Mouse (Mus musculus): ENCODE data around the gene Pdss2. TPM values are rescaled to one million over a fixed set of nuclear protein-coding genes. Genes with fewer than 3 reads are reported as not detected.
"Not testable (repeated sequence)": the region's sequence is repeated elsewhere in the genome, so short reads cannot be mapped to it uniquely, and the experiment has no call there.

The Pdss2 gene
- polyA plus RNA-seq, 1 experiment = 3.7 TPM

DNA sequence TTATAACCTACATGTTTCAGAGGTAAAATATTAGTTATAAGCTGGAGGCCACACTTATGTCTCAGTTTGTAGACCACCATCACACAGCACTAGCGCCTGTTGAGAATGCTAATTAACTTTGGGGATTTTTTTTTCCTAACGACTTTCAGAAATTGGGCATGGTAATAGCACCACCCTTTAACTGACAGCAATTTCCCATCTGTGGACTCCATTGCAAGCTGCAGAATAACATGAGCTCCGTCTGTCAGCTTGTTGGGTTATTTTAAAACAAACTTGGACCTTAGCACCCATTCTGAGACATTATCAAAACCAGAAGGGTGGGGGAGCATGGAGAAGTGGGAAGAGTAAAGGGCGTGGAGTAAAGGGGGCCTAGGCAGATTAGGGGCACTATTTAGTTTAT, 174.5 kb downstream of the Pdss2 start:
- no peaks in the 10 kb centered on the region for H3K27me3 ChIP-seq (ENCODE audit: control insufficient read depth, insufficient read depth, low read length)
- no peak overlapping the region for H3K4me3 ChIP-seq (ENCODE audit: control insufficient read depth, low read depth, low read length)
- no peaks in the 10 kb centered on the region for H3K4me1 ChIP-seq (ENCODE audit: control insufficient read depth, insufficient read depth, low read length)
- no peak overlapping the region for H3K27ac ChIP-seq (ENCODE audit: control insufficient read depth, insufficient read depth, low read depth, low read length)
- no peaks in the 10 kb centered on the region for H3K36me3 ChIP-seq (ENCODE audit: control insufficient read depth, insufficient read depth, low read length)
- TF ChIP-seq POLR2A (IDR thresholded peaks at IDR 0.05; ENCODE audit: control insufficient read depth, low read depth, low read length) (no peak), CTCF (IDR thresholded peaks at IDR 0.05; ENCODE audit: control insufficient read depth, insufficient read depth, insufficient replicate concordance, low read depth, low read length) (no peak)

- TF ChIP-seq CTCF (IDR thresholded peaks at IDR 0.05; ENCODE audit: control insufficient read depth, insufficient read depth, insufficient replicate concordance, low read depth, low read length) = no peak
- Histone ChIP-seq H3K4me1 (ENCODE audit: control insufficient read depth, insufficient read depth, low read length) (no peaks in the 10 kb centered on the region), H3K27ac (ENCODE audit: control insufficient read depth, insufficient read depth, low read depth, low read length) (no peak overlapping the region), H3K4me3 (ENCODE audit: control insufficient read depth, low read depth, low read length) (no peak overlapping the region), H3K27me3 (ENCODE audit: control insufficient read depth, insufficient read depth, low read length) (no peaks in the 10 kb centered on the region), H3K36me3 (ENCODE audit: control insufficient read depth, insufficient read depth, low read length) (no peaks in the 10 kb centered on the region)
These were observed 178.5 kb downstream of the Pdss2 start for GRCm38 (mm10) chr10:43399596-43400316.

- H3K27ac ChIP-seq (ENCODE audit: control insufficient read depth, insufficient read depth, low read depth, low read length) = no peak overlapping the region
These were observed 184.8 kb downstream of the Pdss2 start for GRCm38 (mm10) chr10:43406107-43406506.

DNA sequence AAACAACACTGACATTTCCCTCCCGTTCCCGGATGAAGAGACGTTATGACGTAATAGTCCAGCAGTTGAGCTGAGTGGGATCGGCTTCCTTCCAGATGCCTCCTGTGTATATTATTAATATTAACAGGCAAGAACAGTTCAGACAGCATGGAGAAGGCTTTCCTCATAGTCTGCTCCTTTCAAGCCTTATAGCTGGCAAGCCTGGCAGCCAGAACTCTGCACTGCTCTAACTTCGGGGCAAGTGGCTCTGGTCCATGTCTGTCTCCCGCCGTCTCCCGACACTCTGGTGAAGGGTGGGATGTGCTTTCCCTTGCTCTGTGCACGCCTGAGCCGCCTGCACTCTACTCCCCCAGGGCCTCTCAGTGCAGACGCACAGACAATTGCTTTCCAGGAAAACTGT, 185.6 kb downstream of the Pdss2 start:
- no peak for TF ChIP-seq POLR2A (IDR thresholded peaks at IDR 0.05; ENCODE audit: control insufficient read depth, low read depth, low read length)
- TF ChIP-seq CTCF (IDR thresholded peaks at IDR 0.05; ENCODE audit: control insufficient read depth, insufficient read depth, insufficient replicate concordance, low read depth, low read length) = no peak
- H3K4me1 ChIP-seq (ENCODE audit: control insufficient read depth, insufficient read depth, low read length) = no peaks in the 10 kb centered on the region
- no peak overlapping the region for H3K27ac ChIP-seq (ENCODE audit: control insufficient read depth, insufficient read depth, low read depth, low read length)
- no peak overlapping the region for H3K4me3 ChIP-seq (ENCODE audit: control insufficient read depth, low read depth, low read length)
- no peaks in the 10 kb centered on the region for H3K36me3 ChIP-seq (ENCODE audit: control insufficient read depth, insufficient read depth, low read length)
- H3K27me3 ChIP-seq (ENCODE audit: control insufficient read depth, insufficient read depth, low read length) = no peaks in the 10 kb centered on the region

More at GRCm38 (mm10) chr10:43406107-43406506, 184.8 kb downstream of the Pdss2 start:
- Histone ChIP-seq H3K27me3 (ENCODE audit: control insufficient read depth, insufficient read depth, low read length) (no peaks in the 10 kb centered on the region), H3K4me1 (ENCODE audit: control insufficient read depth, insufficient read depth, low read length) (no peaks in the 10 kb centered on the region), H3K36me3 (ENCODE audit: control insufficient read depth, insufficient read depth, low read length) (no peaks in the 10 kb centered on the region), H3K4me3 (ENCODE audit: control insufficient read depth, low read depth, low read length) (no peak overlapping the region)
- TF ChIP-seq CTCF (IDR thresholded peaks at IDR 0.05; ENCODE audit: control insufficient read depth, insufficient read depth, insufficient replicate concordance, low read depth, low read length) (no peak), POLR2A (IDR thresholded peaks at IDR 0.05; ENCODE audit: control insufficient read depth, low read depth, low read length) (no peak)

- no peaks in the 10 kb centered on the region for H3K27me3 ChIP-seq (ENCODE audit: control insufficient read depth, insufficient read depth, low read length)
- no peak for TF ChIP-seq POLR2A (IDR thresholded peaks at IDR 0.05; ENCODE audit: control insufficient read depth, low read depth, low read length)
- TF ChIP-seq CTCF (IDR thresholded peaks at IDR 0.05; ENCODE audit: control insufficient read depth, insufficient read depth, insufficient replicate concordance, low read depth, low read length) = no peak
- no peaks in the 10 kb centered on the region for H3K4me1 ChIP-seq (ENCODE audit: control insufficient read depth, insufficient read depth, low read length)
- no peak overlapping the region for H3K27ac ChIP-seq (ENCODE audit: control insufficient read depth, insufficient read depth, low read depth, low read length)
- H3K4me3 ChIP-seq (ENCODE audit: control insufficient read depth, low read depth, low read length) = no peak overlapping the region
- H3K36me3 ChIP-seq (ENCODE audit: control insufficient read depth, insufficient read depth, low read length) = no peaks in the 10 kb centered on the region
These were observed 188.4 kb downstream of the Pdss2 start for GRCm38 (mm10) chr10:43409506-43410230.

GRCm38 (mm10) chr10:43411164-43411563, 189.9 kb downstream of the Pdss2 start:
- H3K36me3 ChIP-seq (ENCODE audit: control insufficient read depth, insufficient read depth, low read length); H3K4me1 ChIP-seq (ENCODE audit: control insufficient read depth, insufficient read depth, low read length); H3K27me3 ChIP-seq (ENCODE audit: control insufficient read depth, insufficient read depth, low read length); H3K4me3 ChIP-seq (ENCODE audit: control insufficient read depth, low read depth, low read length); H3K27ac ChIP-seq (ENCODE audit: control insufficient read depth, insufficient read depth, low read depth, low read length): not testable (repeated sequence)

DNA sequence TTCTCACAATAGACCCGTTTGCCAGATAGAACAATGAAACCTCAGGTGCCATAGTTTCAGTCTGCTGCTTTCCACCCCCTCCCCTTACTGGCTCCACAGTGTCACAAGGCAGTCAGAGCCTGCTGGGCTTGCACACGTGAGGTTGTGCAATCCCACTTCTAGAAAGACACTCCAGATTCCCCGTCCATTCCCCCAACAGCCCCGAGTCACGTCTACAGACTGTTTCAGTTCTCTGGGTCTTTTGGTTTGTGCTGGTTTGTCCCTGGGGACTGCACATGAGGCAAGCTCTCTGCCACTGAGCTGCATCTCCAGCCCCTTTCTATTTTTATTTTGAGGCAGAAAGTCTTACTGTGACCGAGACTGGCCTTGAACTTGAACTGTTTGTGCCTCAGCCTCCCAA, 196.1 kb downstream of the Pdss2 start:
- Histone ChIP-seq H3K27me3 (ENCODE audit: control insufficient read depth, insufficient read depth, low read length) (no peaks in the 10 kb centered on the region), H3K4me3 (ENCODE audit: control insufficient read depth, low read depth, low read length) (no peak overlapping the region), H3K36me3 (ENCODE audit: control insufficient read depth, insufficient read depth, low read length) (no peaks in the 10 kb centered on the region), H3K4me1 (ENCODE audit: control insufficient read depth, insufficient read depth, low read length) (no peaks in the 10 kb centered on the region), H3K27ac (ENCODE audit: control insufficient read depth, insufficient read depth, low read depth, low read length) (no peak overlapping the region)
- TF ChIP-seq CTCF (IDR thresholded peaks at IDR 0.05; ENCODE audit: control insufficient read depth, insufficient read depth, insufficient replicate concordance, low read depth, low read length) (no peak), POLR2A (IDR thresholded peaks at IDR 0.05; ENCODE audit: control insufficient read depth, low read depth, low read length) (no peak)
